Mouse (Mus musculus) liver, postnatal 0 days (tissue): ENCODE measurements at regions not wholly inside any gene's neighbourhood (a gene's known extent, or its start where the extent isn't known, plus 50 kb on each side); places are given as distances from the start of the nearest gene placed in this dataset.

Experiments
- CTCF ChIP-seq: sonication (generic); IDR thresholded peaks from 2 replicates; pipeline ENCODE4 v1.5.1; 2016; ENCODE audit warnings: antibody characterized with exemption, low read depth
- EP300 ChIP-seq: IDR thresholded peaks from 2 replicates; pipeline ENCODE4 v1.6.1; 2016; ENCODE audit warnings: antibody characterized with exemption, low read depth, mild to moderate bottlenecking

DNA sequence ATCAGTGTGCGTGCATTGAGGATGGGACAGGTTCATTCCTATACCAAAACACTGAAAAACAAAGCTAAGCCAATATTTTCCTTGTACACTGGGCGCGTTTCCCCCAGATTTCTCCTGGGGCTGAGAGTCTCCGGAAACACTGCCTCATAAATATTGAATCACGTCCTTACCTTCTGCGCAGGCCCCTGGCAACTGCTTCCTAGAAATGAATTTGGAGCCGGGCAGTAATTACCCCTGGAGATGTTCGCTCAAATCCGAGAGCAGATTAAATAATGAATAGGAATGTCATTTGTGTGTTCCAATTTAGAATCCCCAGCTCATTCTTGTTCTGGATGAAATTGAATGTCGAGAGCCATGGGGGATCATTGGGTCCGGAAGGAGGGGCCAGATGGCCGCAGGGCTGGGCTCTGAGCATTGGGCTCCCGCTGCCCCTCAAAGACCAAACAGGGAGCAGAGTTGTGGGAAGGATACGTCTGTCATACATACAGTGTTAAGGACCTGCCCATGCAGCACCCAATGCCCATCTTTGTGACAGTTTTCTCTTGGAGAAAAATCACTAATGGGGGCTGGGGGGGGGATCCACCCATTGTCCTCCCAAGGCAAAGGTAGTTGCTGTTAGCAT is 117.7 kb upstream of the Kcng1 start:
- TF ChIP-seq CTCF = no peak
- TF ChIP-seq EP300 = no peak
